In genomic region chr19:7420841-7421601, GRCm38 (mm10) we compare ENCODE assay signal across 7 mouse cellular contexts. TPM values are rescaled to one million over a fixed set of nuclear protein-coding genes. Genes with fewer than 3 reads are reported as not detected.
A peak's percentile ranks its signal among the peaks of the same experiment; 100 is the strongest.
DNase-seq lines count a peak whose midpoint lies in the region; ATAC-seq and TF ChIP-seq lines count a peak whose summit lies in the region.

No protein-coding gene starts in this region.

- H3K36me3 ChIP-seq in heart, embryonic 15.5 days = peaks cover 23% of the 10 kb centered on the region
- peaks cover 58% of the 10 kb centered on the region for H3K36me3 ChIP-seq in embryonic facial prominence, embryonic 13.5 days
- H3K36me3 ChIP-seq in hindbrain, embryonic 11.5 days (ENCODE audit: control insufficient read depth, insufficient read depth, low read length) = peaks cover 9% of the 10 kb centered on the region

- H3K4me2 ChIP-seq in heart, embryonic 15.5 days = no peak overlapping the region
- H3K4me2 ChIP-seq in embryonic facial prominence, embryonic 13.5 days = peak overlapping the region; percentile 74
- H3K4me2 ChIP-seq in hindbrain, embryonic 11.5 days (replicated peaks; ENCODE audit: low read depth, low read length) = peak overlapping the region; percentile 85

- H3K4me3 ChIP-seq in heart, embryonic 15.5 days = 0 out of 2 replicates have a peak overlapping the region, but pooled peaks have one; percentile 28
- H3K4me3 ChIP-seq in embryonic facial prominence, embryonic 13.5 days = peak overlapping the region; percentile 25; the same call in 1 of the 2 replicates
- peak overlapping the region; percentile 26; the same call in 1 of the 2 replicates for H3K4me3 ChIP-seq in hindbrain, embryonic 11.5 days (ENCODE audit: low read depth, low read length)
- H3K4me3 ChIP-seq in left cerebral cortex, adult 2 months = no peak overlapping the region

- H3K9ac ChIP-seq in heart, embryonic 15.5 days = no peak overlapping the region
- H3K9ac ChIP-seq in embryonic facial prominence, embryonic 13.5 days = peak overlapping the region; percentile 52; the same call in 1 of the 2 replicates
- H3K9ac ChIP-seq in hindbrain, embryonic 11.5 days (ENCODE audit: low read depth, low read length) = peak overlapping the region; percentile 68

- intact Hi-C loops in heart, postnatal 25 days (cut with DNase I) = loop anchor here (5.0 kb wide), 1 partner anchor 184 kb away; no protein-coding TSS in a partner anchor
- intact Hi-C loops in left cerebral cortex, adult 2 months (cut with DNase I) = no loop called here

- no peak for DNase-seq in heart, postnatal 25 days (ENCODE audit: low spot score)
- DNase-seq in hindbrain, embryonic 11.5 days (ENCODE audit: low spot score) = peak; percentile 38
- DNase-seq in neural tube, embryonic 10.5 days (ENCODE audit: extremely low spot score, low spot score) = peak; percentile 21
- no peak for DNase-seq in left cerebral cortex, adult 2 months (ENCODE audit: extremely low spot score in 1 of 2, low spot score in 2 of 2)
- no peak for DNase-seq in frontal cortex, postnatal 14 days (ENCODE audit: low spot score in 2 of 2)

- ATAC-seq in heart, embryonic 15.5 days (replicated peaks; ENCODE audit: insufficient number of reproducible peaks, insufficient read depth, low FRiP score, low read depth) = no peak
- no peak for ATAC-seq in embryonic facial prominence, embryonic 13.5 days (ENCODE audit: insufficient number of reproducible peaks, insufficient read depth, low FRiP score, low TSS enrichment, low read depth)
- ATAC-seq in hindbrain, embryonic 11.5 days (ENCODE audit: low FRiP score) = no peak

- 76% methylated on average over 27 of the region's 27 CpGs for WGBS in heart, embryonic 15.5 days
- 45% methylated on average over 27 of the region's 27 CpGs for WGBS in embryonic facial prominence, embryonic 13.5 days
- 51% methylated on average over 19 of the region's 27 CpGs for WGBS in hindbrain, embryonic 11.5 days

- H3K27me3 ChIP-seq in heart, embryonic 15.5 days = no peaks in the 10 kb centered on the region
- no peaks in the 10 kb centered on the region for H3K27me3 ChIP-seq in embryonic facial prominence, embryonic 13.5 days
- no peaks in the 10 kb centered on the region; the same call in 1 of the 2 replicates for H3K27me3 ChIP-seq in hindbrain, embryonic 11.5 days (ENCODE audit: control insufficient read depth, insufficient read depth, low read length)

- H3K4me1 ChIP-seq in heart, embryonic 15.5 days (replicated peaks) = peaks cover 75% of the 10 kb centered on the region
- H3K4me1 ChIP-seq in embryonic facial prominence, embryonic 13.5 days = peaks cover 73% of the 10 kb centered on the region
- peaks cover 46% of the 10 kb centered on the region for H3K4me1 ChIP-seq in hindbrain, embryonic 11.5 days (replicated peaks; ENCODE audit: control insufficient read depth, insufficient read depth, low read length)

- no peaks in the 10 kb centered on the region for H3K9me3 ChIP-seq in heart, embryonic 15.5 days (replicated peaks)
- H3K9me3 ChIP-seq in embryonic facial prominence, embryonic 13.5 days = no peaks in the 10 kb centered on the region
- H3K9me3 ChIP-seq in hindbrain, embryonic 11.5 days (ENCODE audit: control insufficient read depth, low read length) = no peaks in the 10 kb centered on the region

- no peak for TF ChIP-seq CTCF in left cerebral cortex, adult 2 months (IDR thresholded peaks at IDR 0.05)

- H3K27ac ChIP-seq in heart, embryonic 15.5 days = no peak overlapping the region
- peak overlapping the region; percentile 65 for H3K27ac ChIP-seq in embryonic facial prominence, embryonic 13.5 days
- peak overlapping the region; percentile 86 for H3K27ac ChIP-seq in hindbrain, embryonic 11.5 days (ENCODE audit: low read depth, low read length)
- no peak overlapping the region for H3K27ac ChIP-seq in left cerebral cortex, adult 2 months

RNA-seq across cellular contexts. Expression of gene 2700081O15Rik, which starts 3.6 kb away (rescaled TPM):
- 3.3 and 4.7 TPM in 2 replicates for polyA plus RNA-seq in heart, embryonic 15.5 days (2015; fragmentation: Nextera tagmentation; extraction: Ambion mirVana)
- 10 to 100 TPM; 15.8 to 18.7 TPM for total RNA-seq in heart, postnatal 25 days (2021)
- 10.4 and 11.8 TPM in 2 replicates for polyA plus RNA-seq in embryonic facial prominence, embryonic 13.5 days (2015; fragmentation: Nextera tagmentation; extraction: Ambion mirVana)
- 14.5 and 17.7 TPM in 2 replicates for polyA plus RNA-seq in hindbrain, embryonic 11.5 days (2014; fragmentation: Nextera tagmentation; extraction: Ambion mirVana)
- total RNA-seq in left cerebral cortex, adult 2 months (2021) = 10 to 100 TPM; 32.1 to 34.1 TPM

RNA-seq across cellular contexts. Expression of gene Spindoc, which starts 38.2 kb away (rescaled TPM):
- polyA plus RNA-seq in heart, embryonic 15.5 days (2015; fragmentation: Nextera tagmentation; extraction: Ambion mirVana) = 16.9 and 18.7 TPM in 2 replicates
- 10 to 100 TPM; 14.1 to 17.5 TPM for total RNA-seq in heart, postnatal 25 days (2021)
- 30.8 and 42.4 TPM in 2 replicates for polyA plus RNA-seq in embryonic facial prominence, embryonic 13.5 days (2015; fragmentation: Nextera tagmentation; extraction: Ambion mirVana)
- 26.1 and 34.6 TPM in 2 replicates for polyA plus RNA-seq in hindbrain, embryonic 11.5 days (2014; fragmentation: Nextera tagmentation; extraction: Ambion mirVana)
- 10 to 100 TPM; 27.9 to 28.0 TPM for total RNA-seq in left cerebral cortex, adult 2 months (2021)

Comparison
In these comparisons a context has a peak if more than half of its experiments do, and no peak if none do; other contexts are left out.
1. H3K27ac ChIP-seq: peak in embryonic facial prominence, embryonic 13.5 days (single experiment) and hindbrain, embryonic 11.5 days (single experiment); none in heart, embryonic 15.5 days (single experiment) and left cerebral cortex, adult 2 months (single experiment).
2. DNase-seq: peak in hindbrain, embryonic 11.5 days (single experiment) and neural tube, embryonic 10.5 days (single experiment); none in heart, postnatal 25 days (single experiment), left cerebral cortex, adult 2 months (0 of 2) and frontal cortex, postnatal 14 days (0 of 2).